Mouse (Mus musculus) urinary bladder, adult 18-20 months (tissue): ENCODE measurements around the gene Pomp.

ENCODE experiments used
- DNase-seq, 2 experiments: peaks; one replicate each; pipeline ENCODE4 v3.0.0; 2022; ENCODE audit warnings: low spot score in 2 of 2, mixed read lengths in 2 of 2

Gene Pomp

GRCm38 (mm10) chr5:147860449-147861261 is at the start of gene Pomp:
Gene Pomp (plus strand): TSS chr5:147860461.
- DNase-seq, result peak; percentile 82 to 86

- DNase-seq, result no peak
These were observed 47.8 kb upstream of the Pomp start for GRCm38 (mm10) chr5:147812255-147813040.

- no peak for DNase-seq
These were observed 45.3 kb upstream of the Pomp start for GRCm38 (mm10) chr5:147814971-147815370.

GRCm38 (mm10) chr5:147815592-147815991 is 44.7 kb upstream of the Pomp start:
- DNase-seq, result no peak

- no peak for DNase-seq
These were observed 43.8 kb upstream of the Pomp start for GRCm38 (mm10) chr5:147816465-147816864.

GRCm38 (mm10) chr5:147817747-147818496 is 42.3 kb upstream of the Pomp start:
- no peak for DNase-seq

- no peak for DNase-seq
These were observed 41.4 kb upstream of the Pomp start for GRCm38 (mm10) chr5:147818866-147819265.

GRCm38 (mm10) chr5:147819895-147820294 is 40.4 kb upstream of the Pomp start:
- no peak for DNase-seq

GRCm38 (mm10) chr5:147824021-147824605 is 36.1 kb upstream of the Pomp start:
- no peak for DNase-seq

GRCm38 (mm10) chr5:147825375-147825969 is 34.8 kb upstream of the Pomp start:
- no peak for DNase-seq

- DNase-seq, result no peak
These were observed 34.2 kb upstream of the Pomp start for GRCm38 (mm10) chr5:147826091-147826490.

- DNase-seq, result no peak
These were observed 33.7 kb upstream of the Pomp start for GRCm38 (mm10) chr5:147826546-147826945.

- no peak for DNase-seq
These were observed 31.4 kb upstream of the Pomp start for GRCm38 (mm10) chr5:147828846-147829245.

GRCm38 (mm10) chr5:147832842-147833241 is 27.4 kb upstream of the Pomp start:
- no peak for DNase-seq

GRCm38 (mm10) chr5:147834841-147835500 is 25.3 kb upstream of the Pomp start:
- no peak for DNase-seq

- no peak for DNase-seq
These were observed 20.8 kb upstream of the Pomp start for GRCm38 (mm10) chr5:147839418-147839817.

- no peak for DNase-seq
These were observed 16.9 kb upstream of the Pomp start for GRCm38 (mm10) chr5:147843340-147843739.

GRCm38 (mm10) chr5:147845319-147845718 is 14.9 kb upstream of the Pomp start:
- DNase-seq, result no peak

- no peak for DNase-seq
These were observed 12.9 kb upstream of the Pomp start for GRCm38 (mm10) chr5:147847361-147847760.

GRCm38 (mm10) chr5:147848164-147848863 is 11.9 kb upstream of the Pomp start:
- peak; percentile 41 to 50 for DNase-seq
